ENCODE assay signal across 16 mouse cellular contexts in the genomic region with DNA sequence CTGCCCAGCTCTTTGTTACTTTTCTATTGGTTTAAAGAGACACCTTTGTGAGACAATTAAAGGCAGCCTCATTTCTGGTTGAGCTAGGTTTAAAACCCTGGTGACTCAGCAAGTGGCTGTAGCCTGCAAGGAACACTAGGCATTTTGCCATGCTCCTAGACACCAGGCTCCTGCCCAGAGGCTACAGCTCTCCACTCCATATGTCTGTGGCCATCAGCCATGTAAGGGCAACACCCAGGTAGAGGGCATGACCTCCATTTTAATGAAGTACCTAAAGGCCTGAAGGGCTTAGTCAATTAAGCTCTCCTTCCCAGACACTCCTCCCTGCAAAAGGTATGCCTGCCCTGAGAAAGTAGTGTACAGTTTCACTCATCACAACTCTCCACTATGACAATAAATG.
"Had no signal": no experiment of that assay in that cellular context is flagged by ENCODE, and none has a peak within 500 bp of the region (broad histone marks: within the 10 kb centered on the region; RNA-seq: fewer than 3 reads in every experiment).

No protein-coding gene starts in this region.

- DNase-seq: kidney, postnatal 25 days; liver; lung, embryonic 14.5 days; lung, postnatal 10 days; lung, postnatal 4 days; midbrain, embryonic 14.5 days; right cerebral cortex, postnatal 14 days; thymus, adult 2 months; thymus, postnatal 36 days had no signal

- H3K4me3 ChIP-seq: left cerebral cortex, adult 2 months; limb, embryonic 12.5 days; midbrain, embryonic 10.5 days; myocyte; neural tube, embryonic 13.5 days; stomach, embryonic 15.5 days had no signal

- H3K4me2 ChIP-seq: limb, embryonic 12.5 days; lung, embryonic 14.5 days; neural tube, embryonic 13.5 days; stomach, embryonic 15.5 days had no signal

- H3K36me3 ChIP-seq: limb, embryonic 12.5 days; midbrain, embryonic 10.5 days; neural tube, embryonic 13.5 days; stomach, embryonic 15.5 days had no signal

- H3K27ac ChIP-seq: left cerebral cortex, adult 2 months; limb, embryonic 12.5 days; liver, embryonic 14.5 days; midbrain, embryonic 10.5 days; neural tube, embryonic 13.5 days; stomach, embryonic 15.5 days had no signal

- H3K27me3 ChIP-seq: limb, embryonic 12.5 days; neural tube, embryonic 13.5 days; stomach, embryonic 15.5 days had no signal

- H3K4me1 ChIP-seq: limb, embryonic 12.5 days; midbrain, embryonic 10.5 days; neural tube, embryonic 13.5 days; stomach, embryonic 15.5 days had no signal

- H3K9ac ChIP-seq: limb, embryonic 12.5 days; liver, embryonic 14.5 days; lung, embryonic 14.5 days; neural tube, embryonic 13.5 days; stomach, embryonic 15.5 days had no signal

- H3K9me3 ChIP-seq: limb, embryonic 12.5 days; midbrain, embryonic 10.5 days; neural tube, embryonic 13.5 days; stomach, embryonic 15.5 days had no signal
